Mouse (Mus musculus) megakaryocyte, embryonic 14.5 days (primary cell): ENCODE results near the gene Spsb4.

Experiments used
- FLI1 ChIP-seq: IDR thresholded peaks from 2 replicates; pipeline ENCODE4 v1.6.1; 2012; ENCODE audit warnings: low read length, inconsistent platforms, mixed read lengths
- GATA1 ChIP-seq: IDR thresholded peaks from 3 replicates; pipeline ENCODE4 v1.6.1; 2012; ENCODE audit warnings: mixed read lengths, low read length, inconsistent platforms, borderline replicate concordance

- TF ChIP-seq GATA1 (no peak), FLI1 (no peak)
Measured at GRCm38 (mm10) chr9:96916076-96916475, 102.6 kb downstream of the Spsb4 start.
